Mouse (Mus musculus) heart, adult 2 months (tissue): ENCODE measurements around the gene Scrn3. TPM values are rescaled to one million over a fixed set of nuclear protein-coding genes. Genes with fewer than 3 reads are reported as not detected.
A peak's percentile ranks its signal among the peaks of the same experiment; 100 is the strongest.

Experiments
- DNase-seq, 2 experiments: peaks; one replicate each; pipeline ENCODE4 v3.0.0; 2021
- H3K27ac ChIP-seq: fragments of 200-600 bp; 2 replicates; pipeline ENCODE4 v1.8.1; 2022
- H3K27me3 ChIP-seq: fragments of 200-500 bp; 2 replicates; pipeline ENCODE4 v1.6.1; 2012; ENCODE audit warnings: mild to moderate bottlenecking, low read length, inconsistent platforms, mixed read lengths; ENCODE audit not compliant: control insufficient read depth, insufficient read depth
- H3K36me3 ChIP-seq: fragments of 200-500 bp; 2 replicates; pipeline ENCODE4 v1.6.1; 2012; ENCODE audit warnings: low read length, inconsistent platforms; ENCODE audit not compliant: control insufficient read depth, insufficient read depth
- H3K4me1 ChIP-seq: fragments of 200-500 bp; 2 replicates; pipeline ENCODE4 v1.6.1; 2011; ENCODE audit warnings: low read length; ENCODE audit not compliant: control insufficient read depth, insufficient read depth
- H3K4me3 ChIP-seq: fragments of 200-600 bp; 2 replicates; pipeline ENCODE4 v1.8.1; 2022
- H3K79me2 ChIP-seq: fragments of 200-500 bp; replicated peaks from 2 replicates; pipeline ENCODE4 v1.6.1; 2012; ENCODE audit warnings: mild to moderate bottlenecking, inconsistent platforms, low read length, moderate library complexity, mixed read lengths; ENCODE audit not compliant: control insufficient read depth, insufficient read depth
- H3K9ac ChIP-seq: fragments of 200-500 bp; 2 replicates; pipeline ENCODE4 v1.6.1; 2012; ENCODE audit warnings: low read depth, mild to moderate bottlenecking, control low read depth, inconsistent platforms, low read length, mixed read lengths
- CTCF ChIP-seq: fragments of 200-600 bp; IDR thresholded peaks from 2 replicates; pipeline ENCODE4 v1.8.1; 2022; ENCODE audit warnings: antibody characterized with exemption, mild to moderate bottlenecking, moderate library complexity
- EP300 ChIP-seq: fragments of 200-500 bp; IDR thresholded peaks from 2 replicates; pipeline ENCODE4 v1.6.1; 2011; ENCODE audit warnings: low read depth, low read length, control low read depth; ENCODE audit not compliant: insufficient read depth
- POLR2A ChIP-seq: fragments of 200-500 bp; IDR thresholded peaks from 2 replicates; pipeline ENCODE4 v1.6.1; 2011; ENCODE audit warnings: mild to moderate bottlenecking, low read depth, low read length, control low read depth; ENCODE audit not compliant: insufficient read depth
- WGBS: fragments of 180-500 bp; shearing (Covaris S2); methylation state at CpG from one replicate; pipeline ENCODE4 v1.1.7; 2018; 5-methylcytosine and 5-hydroxymethylcytosine counted together
- intact Hi-C: fragments of 180-260 bp; cut with DNase I; formaldehyde crosslinking; loops from one replicate; pipeline ENCODE4 v1.15.1; 2025
- polyA plus RNA-seq: library from polyadenylated mRNA; depleted of rRNA; stranded (reverse); fragments of >200 nt; gene quantifications from 2 replicates; pipeline ENCODE4 v1.2.3, GENCODE M21; 2012
- total RNA-seq, 2 experiments: library from RNA; stranded (reverse); gene quantifications; 2 replicates each; pipeline ENCODE4 v1.2.3; 2021

Scrn3 gene
- total and polyA plus RNA-seq, 3 experiments, result 11.4 to 27.8 (median 24.0) TPM

DNA sequence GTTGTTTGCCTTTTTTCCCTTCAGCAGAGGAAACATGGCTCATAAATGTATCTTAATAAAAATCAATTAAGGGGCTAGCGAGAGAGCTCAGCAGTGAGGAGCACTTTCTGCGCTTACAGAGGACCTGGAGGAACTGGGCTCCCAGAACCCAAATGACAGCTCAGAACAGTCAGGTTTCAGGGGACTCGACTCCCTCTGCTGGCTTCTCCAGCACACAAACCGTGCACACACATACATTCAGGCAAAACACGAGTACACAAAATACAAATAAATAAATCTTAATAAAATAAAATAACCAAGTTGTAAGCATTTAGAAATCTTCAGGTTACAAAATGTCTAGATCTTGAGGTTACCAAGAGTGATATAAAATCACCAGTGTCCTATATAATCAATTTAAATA lies 51.0 kb downstream of the Scrn3 start:
- WGBS, result 72% methylated on average over 5 of the region's 5 CpGs
- Histone ChIP-seq H3K9ac (no peak overlapping the region), H3K4me3 (no peak overlapping the region), H3K4me1 (no peaks in the 10 kb centered on the region), H3K27ac (no peak overlapping the region), H3K36me3 (no peaks in the 10 kb centered on the region), H3K79me2 (no peaks in the 10 kb centered on the region), H3K27me3 (no peaks in the 10 kb centered on the region)
- DNase-seq, result no peak
- intact Hi-C loops, result no loop called here
- no peak for TF ChIP-seq POLR2A
- no peak for TF ChIP-seq CTCF
- TF ChIP-seq EP300, result no peak

GRCm38 (mm10) chr2:73371530-73372335 lies 59.3 kb downstream of the Scrn3 start:
- no peak for TF ChIP-seq CTCF
- TF ChIP-seq POLR2A, result no peak
- TF ChIP-seq EP300, result no peak
- no peaks in the 10 kb centered on the region for H3K79me2 ChIP-seq
- H3K36me3 ChIP-seq, result no peaks in the 10 kb centered on the region
- intact Hi-C loops, result no loop called here
- 60% methylated on average over 9 of the region's 9 CpGs for WGBS
- H3K27me3 ChIP-seq, result no peaks in the 10 kb centered on the region
- no peak overlapping the region for H3K4me3 ChIP-seq
- DNase-seq, result no peak
- H3K27ac ChIP-seq, result no peak overlapping the region; the same call in 1 of the 2 replicates
- no peak overlapping the region for H3K9ac ChIP-seq
- no peaks in the 10 kb centered on the region for H3K4me1 ChIP-seq

- TF ChIP-seq CTCF (no peak), POLR2A (no peak), EP300 (no peak)
- Histone ChIP-seq H3K4me1 (no peaks in the 10 kb centered on the region), H3K36me3 (no peaks in the 10 kb centered on the region), H3K27me3 (no peaks in the 10 kb centered on the region), H3K79me2 (no peaks in the 10 kb centered on the region), H3K9ac (no peak overlapping the region), H3K4me3 (no peak overlapping the region), H3K27ac (no peak overlapping the region)
- intact Hi-C loops, result no loop called here
- 91% methylated on average over 5 of the region's 5 CpGs for WGBS
- DNase-seq, result no peak
Observed at GRCm38 (mm10) chr2:73378326-73378725, 65.9 kb downstream of the Scrn3 start.

DNA sequence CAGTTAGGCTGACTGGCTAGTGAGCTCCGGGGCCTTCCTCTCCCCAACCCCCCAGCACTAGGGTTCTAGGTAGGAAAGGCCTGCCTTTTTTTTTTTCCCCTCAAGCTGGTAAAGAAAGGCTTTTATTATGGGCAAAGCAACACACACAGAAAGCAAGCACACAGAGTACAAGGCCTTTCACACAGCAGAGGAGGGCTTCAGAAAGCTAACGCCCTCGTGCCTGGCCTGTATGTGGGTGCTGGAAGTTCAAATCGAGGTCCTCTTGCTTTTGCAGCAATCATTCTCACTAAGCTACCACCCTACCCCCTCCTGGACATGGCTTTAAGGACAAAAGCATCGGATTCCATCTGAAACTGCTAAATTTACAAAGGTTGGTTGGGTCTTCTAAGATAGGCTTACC lies 67.3 kb downstream of the Scrn3 start:
- DNase-seq, result no peak
- Histone ChIP-seq H3K36me3 (no peaks in the 10 kb centered on the region), H3K4me1 (no peaks in the 10 kb centered on the region), H3K4me3 (no peak overlapping the region), H3K79me2 (no peaks in the 10 kb centered on the region), H3K9ac (no peak overlapping the region), H3K27me3 (no peaks in the 10 kb centered on the region), H3K27ac (no peak overlapping the region)
- intact Hi-C loops, result no loop called here
- WGBS, result 75% methylated on average over 5 of the region's 5 CpGs
- TF ChIP-seq POLR2A (no peak), CTCF (no peak), EP300 (no peak)

DNA sequence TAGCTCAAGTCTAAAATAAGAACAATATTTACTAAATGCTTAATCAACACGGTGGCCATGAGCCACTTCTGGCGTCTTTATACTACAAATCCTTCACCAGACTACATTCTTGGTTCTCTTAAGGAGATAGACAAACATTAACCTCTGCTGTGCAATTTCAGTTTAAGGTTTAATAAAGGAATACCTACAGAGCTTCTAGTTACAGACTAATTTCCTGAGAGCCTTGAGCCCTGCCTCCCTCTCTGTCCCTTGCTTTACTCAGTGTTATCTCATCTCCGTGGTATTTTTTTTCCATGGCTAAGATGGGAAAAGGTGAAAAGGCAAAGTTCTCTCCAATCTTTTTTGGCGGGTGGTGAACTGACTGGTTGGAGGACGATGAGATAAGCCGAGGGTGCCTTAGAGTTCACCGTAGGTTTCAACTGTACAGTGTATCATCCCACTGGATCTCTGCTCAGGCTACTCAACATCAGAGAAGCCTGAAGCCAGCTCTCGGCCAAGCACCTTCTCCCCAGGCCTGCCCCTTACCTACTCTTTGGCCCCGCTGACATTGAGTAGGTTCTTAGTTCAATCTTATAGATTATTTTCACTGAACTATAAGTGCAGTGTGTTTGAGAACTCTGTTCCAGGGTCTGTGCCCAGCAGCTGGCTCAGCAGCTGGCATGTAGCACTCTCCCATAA lies 68.0 kb downstream of the Scrn3 start:
- Histone ChIP-seq H3K4me1 (no peaks in the 10 kb centered on the region), H3K27me3 (no peaks in the 10 kb centered on the region), H3K9ac (no peak overlapping the region), H3K79me2 (no peaks in the 10 kb centered on the region), H3K36me3 (no peaks in the 10 kb centered on the region), H3K27ac (no peak overlapping the region), H3K4me3 (no peak overlapping the region)
- WGBS, result 62% methylated on average over 9 of the region's 9 CpGs
- TF ChIP-seq EP300, result no peak
- TF ChIP-seq POLR2A, result no peak
- no peak for TF ChIP-seq CTCF
- intact Hi-C loops, result no loop called here
- no peak for DNase-seq

- intact Hi-C loops, result loop anchor here (5.0 kb wide), 2 partner anchors 108 to 173 kb away; no protein-coding TSS in a partner anchor
- no peak for DNase-seq
- Histone ChIP-seq H3K4me1 (peaks cover 2% of the 10 kb centered on the region; the same call in 1 of the 2 replicates), H3K27me3 (no peaks in the 10 kb centered on the region), H3K9ac (no peak overlapping the region), H3K4me3 (peak overlapping the region; percentile 71; the same call in 1 of the 2 replicates), H3K79me2 (no peaks in the 10 kb centered on the region), H3K36me3 (no peaks in the 10 kb centered on the region), H3K27ac (peak overlapping the region; percentile 71; the same call in 1 of the 2 replicates)
- TF ChIP-seq EP300, result no peak
- TF ChIP-seq CTCF, result no peak
- TF ChIP-seq POLR2A, result no peak
- 56% methylated on average over 4 of the region's 4 CpGs for WGBS
Observed at GRCm38 (mm10) chr2:73385172-73385571, 72.8 kb downstream of the Scrn3 start.
